Mouse (Mus musculus) CH12F3 (cell line): ENCODE results near the gene Tsen54.

Experiments used
- in situ Hi-C: fragments of 300-500 bp; cut with MboI; formaldehyde crosslinking; loops from 2 replicates; pipeline ENCODE4 v1.14.3; 2020; ENCODE audit warnings: low sequenced_read_pairs

Gene Tsen54

DNA sequence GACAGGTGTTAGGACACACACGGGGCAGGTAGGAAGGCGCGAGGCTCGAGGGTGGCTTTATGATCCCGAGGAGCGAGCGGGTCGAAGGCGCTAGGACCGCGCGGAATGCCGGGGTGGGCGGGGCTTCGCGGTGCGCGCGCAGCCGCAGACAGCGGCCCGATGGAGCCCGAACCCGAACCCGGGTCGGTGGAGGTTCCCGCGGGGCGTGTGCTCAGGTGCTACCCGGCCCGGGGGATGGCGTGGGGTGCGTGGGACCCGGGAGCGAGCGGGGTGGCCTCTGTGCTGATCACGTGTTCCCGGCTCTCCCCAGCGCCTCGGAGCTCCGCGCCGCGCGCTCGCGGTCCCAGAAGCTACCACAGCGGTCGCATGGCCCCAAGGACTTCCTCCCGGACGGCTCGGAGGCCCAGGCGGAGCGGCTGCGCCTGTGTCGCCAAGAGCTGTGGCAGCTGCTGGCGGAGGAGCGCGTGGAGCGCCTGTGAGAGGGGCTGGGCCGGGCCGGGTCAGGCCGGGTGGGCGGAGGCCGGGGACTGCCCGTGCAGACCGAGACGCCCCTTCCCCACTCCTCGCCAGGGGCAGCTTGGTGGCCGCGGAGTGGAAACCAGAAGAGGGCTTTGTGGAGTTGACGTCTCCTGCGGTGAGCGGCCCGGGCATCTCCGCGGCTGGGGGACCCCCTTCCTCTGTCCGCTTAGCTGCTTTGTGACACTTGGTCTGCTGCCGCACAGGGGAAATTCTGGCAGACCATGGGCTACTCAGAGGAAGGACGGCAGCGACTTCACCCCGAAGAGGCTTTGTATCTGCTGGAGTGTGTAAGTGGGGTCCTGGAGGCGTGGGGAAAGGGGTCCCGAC is at the start of gene Tsen54:
Tsen54 (plus strand) TSS at position 120 of the 846 bp plus-strand sequence.
- in situ Hi-C loops = no loop called here

DNA sequence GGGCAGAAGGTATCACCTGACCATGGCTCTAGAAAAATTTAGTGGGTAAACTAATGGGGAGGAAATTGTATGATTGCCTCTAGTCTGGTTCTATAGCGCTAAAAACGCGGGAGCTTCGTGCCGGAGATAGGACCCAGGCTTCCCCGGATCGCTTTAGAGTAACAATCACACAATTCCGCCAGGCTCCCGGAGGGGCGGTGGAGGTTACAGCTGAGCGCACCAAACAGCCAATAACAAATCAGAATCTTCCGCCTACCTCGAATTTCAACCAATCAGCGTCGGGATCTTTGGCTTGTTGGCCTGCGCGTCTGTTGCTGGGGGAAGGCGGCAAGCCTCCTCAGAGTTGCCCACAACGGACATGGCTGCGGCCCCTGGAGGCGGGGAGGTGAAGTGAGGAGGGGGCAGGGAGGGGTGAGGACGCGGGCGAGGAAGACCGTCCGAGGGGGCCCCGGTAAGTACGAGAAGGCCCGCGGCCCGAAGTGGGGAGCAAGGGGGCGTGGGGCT is 49.4 kb upstream of the Tsen54 start, which contains the start of gene Tmem94:
Tmem94 (plus strand) TSS at position 331 of the 504 bp plus-strand sequence.
- in situ Hi-C loops = no loop called here

DNA sequence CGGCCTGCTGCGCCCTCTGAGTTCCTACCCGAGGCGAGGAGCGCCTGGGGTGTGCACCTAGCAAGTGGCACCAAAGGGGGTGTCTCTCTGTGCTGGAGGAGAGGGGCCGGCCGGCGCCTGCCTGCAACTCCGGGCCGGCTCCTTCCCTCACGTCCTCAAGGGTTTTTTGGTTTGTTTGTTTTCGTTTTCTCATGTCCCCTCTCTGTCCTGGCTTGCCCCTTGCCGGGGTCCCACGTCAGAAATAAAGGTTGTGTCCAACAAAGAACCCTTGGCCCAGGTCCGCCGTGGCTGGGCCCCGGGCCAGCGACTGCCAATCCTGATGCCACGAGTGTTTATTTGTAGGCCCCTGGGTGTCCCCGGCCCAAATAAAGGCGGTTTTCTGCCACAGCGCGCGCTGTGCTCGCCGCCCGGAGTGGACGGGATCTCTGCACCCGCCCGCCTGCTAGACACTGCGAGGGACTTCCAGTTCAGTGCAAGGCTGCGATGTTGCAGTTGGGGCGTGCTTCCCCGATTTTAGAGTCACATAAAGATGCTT is 48.9 kb upstream of the Tsen54 start:
- in situ Hi-C loops = no loop called here

DNA sequence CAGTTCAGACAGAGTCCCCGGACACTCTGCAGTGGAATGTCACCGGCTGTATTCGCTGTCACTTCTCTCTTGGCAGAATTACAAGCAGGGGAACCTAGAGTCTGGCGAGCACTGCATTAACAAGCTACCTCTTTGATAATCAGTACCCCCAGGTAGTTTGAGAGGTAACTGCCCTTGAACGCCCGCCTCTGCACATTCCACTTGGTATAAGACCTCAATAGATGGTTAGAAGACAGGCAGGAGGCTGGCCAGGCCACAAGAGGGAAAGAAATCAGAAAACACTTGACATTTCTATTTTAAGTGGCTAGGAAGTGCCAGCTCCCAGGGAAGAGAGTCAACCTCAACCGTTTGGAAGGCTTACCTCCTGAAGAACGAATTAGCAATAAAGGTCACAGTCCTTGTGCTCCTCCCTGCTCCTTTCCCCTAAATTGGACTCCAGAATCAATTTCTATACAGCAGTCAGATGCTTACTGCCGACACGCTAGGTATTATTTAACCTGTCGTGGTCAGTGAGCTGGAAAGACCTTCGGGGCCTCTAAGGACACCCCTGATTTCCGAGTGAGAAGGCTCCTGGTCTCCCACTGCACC is 48.1 kb upstream of the Tsen54 start:
- in situ Hi-C loops = no loop called here

DNA sequence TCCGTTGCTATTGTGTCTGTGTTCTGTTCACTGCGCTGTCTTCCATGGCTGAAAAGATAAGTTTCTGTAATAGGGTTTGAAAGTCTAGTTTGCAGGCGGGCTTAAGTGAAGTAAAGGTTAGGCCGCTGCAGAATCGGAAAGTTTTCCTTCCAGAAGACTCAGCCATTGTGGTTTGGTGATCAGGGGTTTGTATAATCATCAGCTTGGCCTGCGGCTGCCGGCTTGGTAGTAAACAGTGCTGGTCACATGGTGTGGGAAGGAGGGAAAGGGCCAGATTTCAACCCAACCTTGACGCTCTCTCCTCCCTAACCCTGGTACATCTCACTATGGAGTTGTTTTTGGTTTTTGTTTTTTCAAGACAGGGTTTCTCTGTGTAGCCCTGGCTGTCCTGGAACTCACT is 47.5 kb upstream of the Tsen54 start:
- in situ Hi-C loops = no loop called here

DNA sequence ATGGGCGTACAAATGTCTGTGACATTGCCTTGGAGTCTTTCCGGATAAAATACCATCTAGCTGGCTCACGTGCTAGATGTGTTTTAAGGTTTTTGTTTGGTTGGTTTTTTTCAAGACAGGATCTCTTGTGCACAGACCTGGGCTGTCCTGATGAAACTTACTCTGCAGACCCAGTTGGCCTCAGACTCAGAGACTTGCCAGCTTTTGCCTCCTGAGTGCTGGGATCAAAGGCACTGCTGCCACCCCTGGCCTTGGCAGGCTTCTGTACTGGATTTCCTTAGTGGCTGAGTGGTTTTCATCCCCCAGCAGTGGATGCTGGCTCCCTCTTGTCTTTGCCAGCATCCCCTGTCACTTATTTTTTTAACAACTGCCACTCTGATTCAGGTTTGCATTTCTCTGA is 45.6 kb upstream of the Tsen54 start:
- in situ Hi-C loops = no loop called here

DNA sequence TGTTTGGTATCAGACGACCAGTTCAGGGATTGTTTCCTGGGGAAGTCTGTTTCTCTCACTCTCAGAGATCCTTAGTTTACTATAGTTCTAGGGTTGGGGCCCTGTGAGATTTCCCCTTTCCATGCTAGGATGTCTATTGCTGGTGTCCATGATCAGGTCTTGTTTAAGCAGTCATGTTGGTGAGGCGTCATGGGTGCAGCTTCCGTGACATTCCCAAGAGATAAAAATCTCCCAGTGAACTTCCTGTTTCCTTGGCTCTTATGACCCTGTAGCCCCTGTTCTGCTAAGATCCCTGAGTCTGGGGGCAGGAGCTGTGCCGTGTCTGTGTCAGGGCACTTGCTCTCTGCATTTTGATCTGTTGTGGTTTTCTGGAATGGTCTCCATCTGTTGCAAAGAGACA is 39.9 kb upstream of the Tsen54 start:
- in situ Hi-C loops = no loop called here

DNA sequence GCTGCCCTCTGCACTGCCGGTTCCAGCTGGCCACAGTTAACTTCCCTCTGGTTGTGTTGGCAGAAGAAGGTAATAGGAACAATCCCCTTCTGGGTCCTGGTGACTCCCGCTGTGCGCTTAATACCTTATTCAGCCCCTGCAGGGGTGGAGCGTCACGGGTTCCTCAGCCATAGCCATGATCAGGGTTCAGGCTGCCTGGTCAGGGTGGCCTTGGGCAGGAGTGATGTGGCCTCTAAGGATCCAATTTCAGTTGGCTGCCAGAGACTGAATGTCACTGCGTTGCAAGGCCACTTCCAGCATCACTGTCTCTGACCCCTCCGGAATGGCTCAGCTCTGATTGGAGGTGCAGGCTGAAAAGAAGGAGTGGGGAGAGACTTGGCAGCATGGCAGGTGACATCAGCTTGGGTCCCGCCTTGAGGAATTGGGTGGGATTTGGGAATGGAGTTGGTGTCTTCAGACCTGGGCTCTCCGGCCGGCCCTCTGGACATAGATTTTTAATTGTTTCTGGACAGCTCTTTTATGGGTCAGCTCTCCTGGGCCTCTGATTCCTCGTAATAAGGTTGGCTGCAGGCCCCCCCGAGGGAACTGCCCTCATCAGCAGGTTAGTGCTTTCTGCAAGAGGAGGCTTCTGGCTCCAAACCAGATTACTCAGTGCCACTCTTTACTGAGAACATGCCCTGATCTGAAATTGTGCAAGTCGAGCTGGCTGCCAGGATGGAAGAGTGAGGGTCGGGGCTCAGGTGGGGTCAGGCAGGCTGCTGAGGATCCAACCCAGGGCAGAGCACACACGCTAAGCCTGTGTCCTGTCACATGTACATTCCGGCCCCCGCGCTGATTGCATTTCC is 38.5 kb upstream of the Tsen54 start:
- in situ Hi-C loops = no loop called here

DNA sequence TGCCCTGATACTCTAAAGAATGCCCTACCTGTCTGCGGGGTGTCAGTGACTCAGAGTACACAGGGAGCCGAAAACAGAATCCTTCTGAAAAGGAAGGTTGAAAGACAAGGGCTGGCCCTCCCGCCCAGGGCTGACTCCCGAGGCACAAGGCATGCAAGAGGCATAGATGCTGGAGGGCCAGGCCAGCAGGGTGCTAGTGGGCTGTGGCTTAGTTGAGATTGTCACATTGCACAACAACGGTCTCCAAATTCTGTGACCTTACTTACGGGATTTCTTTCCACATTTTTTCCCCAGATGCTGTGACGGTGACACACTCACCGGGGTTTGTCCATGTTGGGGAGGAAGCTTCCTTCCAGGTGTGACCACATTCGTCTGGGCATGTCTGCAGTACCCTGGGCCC is 37.6 kb upstream of the Tsen54 start:
- in situ Hi-C loops = no loop called here

DNA sequence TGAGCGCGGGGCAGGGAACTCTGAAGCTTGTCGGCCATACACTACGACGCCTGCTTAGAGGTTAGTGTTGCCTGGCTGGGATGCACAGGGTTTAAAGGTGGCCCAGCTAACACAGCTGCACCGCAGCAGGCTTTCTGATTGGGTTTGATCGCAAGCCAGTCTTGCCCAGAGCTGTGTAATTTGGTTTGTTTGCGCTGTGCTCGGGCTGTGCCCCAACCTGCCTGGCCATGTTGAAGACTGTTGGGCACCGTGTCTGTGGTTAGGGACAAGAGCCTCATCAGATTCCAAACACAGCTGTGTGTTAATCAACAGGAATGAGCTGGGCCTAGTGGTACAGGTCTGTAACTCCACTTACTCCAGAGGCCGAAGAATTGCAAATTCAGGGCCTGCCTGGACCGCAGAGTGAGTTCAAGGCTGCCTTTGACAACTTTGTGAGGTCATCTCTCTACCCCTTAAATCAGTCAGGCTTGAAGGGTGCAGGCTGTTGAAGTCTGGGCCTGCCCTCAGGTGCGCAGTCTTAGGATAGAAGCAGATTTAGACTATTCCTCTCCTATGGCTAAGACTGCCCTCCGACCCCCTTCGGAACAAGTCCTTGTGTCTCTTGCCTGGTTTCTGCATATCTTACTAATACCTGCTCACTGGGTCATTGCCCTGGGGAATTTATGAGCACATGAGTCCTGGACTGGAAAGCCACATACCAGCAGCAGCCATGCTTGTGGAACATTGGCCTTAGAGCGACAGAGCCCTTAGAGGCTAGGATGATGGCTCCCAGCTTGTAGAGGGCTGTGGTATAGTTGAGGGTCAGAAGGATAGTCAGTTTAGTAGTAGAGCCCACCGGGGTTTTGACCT is 36.8 kb upstream of the Tsen54 start:
- in situ Hi-C loops = no loop called here

DNA sequence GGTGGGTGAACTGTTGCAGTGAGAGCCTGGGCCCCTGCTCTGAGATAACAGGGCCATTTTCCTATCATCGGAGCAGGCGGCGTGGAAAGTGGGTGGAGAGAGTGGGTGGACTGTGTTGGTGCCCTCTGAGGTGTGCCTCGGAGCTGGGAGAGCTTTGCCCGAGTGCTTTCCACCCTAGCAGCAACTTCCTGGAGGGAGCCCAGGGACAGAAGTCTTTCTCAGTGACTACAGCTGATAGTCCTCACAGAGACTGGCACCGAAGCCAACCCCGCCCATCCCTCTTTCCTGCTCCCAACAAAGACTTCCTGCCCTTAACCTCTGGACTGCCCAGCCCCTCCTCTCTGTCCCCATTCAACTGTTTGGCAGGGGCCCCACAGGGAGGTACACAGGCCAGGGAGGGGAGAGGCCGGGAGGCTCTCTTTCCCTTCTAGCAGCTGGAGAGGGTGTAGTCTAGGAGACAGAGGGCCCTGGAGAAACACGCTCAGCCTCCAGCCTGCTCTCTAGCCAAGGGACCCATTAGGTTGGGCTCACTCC is 35.4 kb upstream of the Tsen54 start:
- in situ Hi-C loops = no loop called here

DNA sequence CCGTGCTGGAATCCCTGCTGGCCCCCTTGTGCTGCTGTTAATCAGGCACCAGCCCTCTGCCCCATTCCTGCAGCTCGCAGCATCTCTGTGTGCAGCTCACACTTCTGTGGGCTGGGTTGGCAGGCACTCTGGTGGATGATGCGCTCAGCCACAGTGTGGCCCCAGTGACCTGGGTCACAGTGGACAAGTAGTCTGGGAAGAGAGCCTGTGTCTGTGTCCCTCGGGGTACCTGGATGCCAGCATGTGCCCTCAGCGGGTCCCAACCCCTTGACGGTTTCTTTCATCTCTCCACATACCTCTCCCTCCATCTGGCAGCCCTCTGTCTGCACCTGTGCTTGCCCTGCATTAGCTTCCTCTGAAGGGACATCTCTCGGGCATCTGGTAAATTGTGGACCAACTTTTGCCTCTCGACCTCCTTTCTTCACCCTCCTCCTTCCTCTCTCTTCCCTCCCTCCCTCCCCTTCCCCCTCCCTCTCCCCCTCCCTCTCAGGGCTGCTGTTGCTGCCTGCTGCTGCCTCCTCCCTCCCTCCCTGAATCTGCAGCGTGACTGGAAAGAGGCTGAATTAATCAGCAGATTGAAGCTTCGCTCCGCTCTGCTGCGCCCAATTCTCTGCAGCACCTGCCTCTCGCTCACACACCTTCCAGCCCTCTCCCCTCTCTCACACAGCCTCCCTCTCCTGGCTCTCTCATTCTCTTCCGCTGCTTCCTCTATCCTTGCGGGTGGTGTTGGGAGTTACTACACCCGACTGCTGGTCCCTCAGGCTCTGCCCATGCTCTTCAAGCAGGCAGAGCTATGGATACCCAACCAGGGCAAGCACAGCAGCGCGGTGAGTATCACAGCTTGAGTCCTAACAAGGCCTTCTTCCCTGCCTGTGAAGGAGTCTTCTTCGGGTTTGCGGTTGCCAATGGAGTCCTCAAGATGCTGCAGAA is 34.1 kb upstream of the Tsen54 start:
- in situ Hi-C loops = no loop called here

DNA sequence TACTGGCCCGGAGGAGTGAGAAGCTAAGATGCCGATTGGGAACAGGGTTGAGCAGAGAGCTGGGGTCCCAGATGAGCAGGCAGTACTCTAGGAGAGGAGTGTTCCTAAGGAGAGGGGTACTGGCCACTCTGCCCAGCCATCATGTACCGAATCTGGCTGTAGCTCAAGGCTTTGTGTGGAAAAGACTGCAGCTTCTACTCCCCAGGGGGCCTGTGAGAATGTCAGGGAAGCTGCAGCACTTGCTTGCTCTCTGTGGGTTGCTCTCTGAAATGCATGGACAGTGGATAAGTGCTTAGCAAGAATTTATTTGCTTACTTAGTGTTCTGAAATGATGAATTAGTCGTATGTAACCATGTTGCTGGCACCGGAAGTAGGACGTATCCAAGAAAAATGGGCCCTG is 28.1 kb upstream of the Tsen54 start:
- in situ Hi-C loops = no loop called here

DNA sequence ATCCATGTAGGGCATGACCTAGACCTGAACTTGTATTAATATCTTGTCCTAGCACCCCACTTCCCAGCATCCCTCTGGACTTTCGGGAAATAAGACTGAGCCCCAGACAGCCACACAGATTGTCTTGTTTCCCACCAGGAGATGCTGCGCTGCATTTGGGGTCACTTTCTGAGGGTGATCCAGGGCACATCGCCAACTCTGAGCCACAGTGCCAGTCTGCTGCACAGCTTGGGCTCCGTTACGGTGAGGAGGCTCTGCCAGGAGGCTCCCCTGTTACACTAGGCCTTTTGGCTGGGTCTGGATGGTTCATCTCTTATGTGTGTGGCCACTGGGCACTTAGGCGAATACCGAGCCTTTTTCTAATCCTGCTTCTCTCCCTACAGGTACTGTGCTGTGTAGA is 24.7 kb upstream of the Tsen54 start:
- in situ Hi-C loops = no loop called here

DNA sequence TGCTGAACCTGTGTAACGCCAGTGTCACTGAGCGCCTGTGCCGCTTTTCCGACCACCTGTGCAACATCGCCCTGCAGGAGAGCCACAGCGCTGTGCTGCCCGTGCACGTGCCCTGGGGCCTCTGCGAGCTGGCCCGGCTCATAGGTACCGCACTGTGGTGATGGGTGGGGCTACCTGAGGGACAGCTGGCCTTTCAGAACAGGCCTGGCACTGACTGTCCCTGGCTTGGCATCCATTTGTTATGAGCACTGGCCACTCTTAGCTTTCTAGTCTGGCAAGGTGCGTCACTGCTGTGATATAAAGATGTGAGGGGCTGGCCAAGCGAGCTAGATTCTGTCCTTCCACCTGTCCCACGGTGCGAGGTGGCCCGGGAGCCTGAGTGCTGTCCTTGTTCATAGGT is 22.6 kb upstream of the Tsen54 start:
- in situ Hi-C loops = no loop called here

DNA sequence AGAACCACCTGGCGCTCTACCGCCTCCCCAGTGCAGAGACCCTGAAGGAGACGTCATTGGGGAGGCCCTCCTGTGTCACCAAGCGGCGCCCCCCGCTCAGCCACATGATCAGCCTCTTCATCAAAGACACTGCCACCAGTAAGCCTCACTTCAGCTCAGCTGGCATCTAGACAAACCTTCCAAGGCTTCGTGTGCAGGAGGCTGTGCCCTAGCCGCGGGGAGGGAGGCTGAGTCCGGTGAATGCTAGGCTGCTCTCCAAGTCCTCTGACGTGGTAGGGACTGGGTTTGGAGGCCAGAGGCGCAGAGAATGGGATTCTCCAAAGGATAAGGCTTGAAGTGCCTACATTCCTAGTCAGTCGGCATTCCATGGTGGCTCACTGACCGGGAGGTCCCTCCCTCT is 22.2 kb upstream of the Tsen54 start:
- in situ Hi-C loops = no loop called here

DNA sequence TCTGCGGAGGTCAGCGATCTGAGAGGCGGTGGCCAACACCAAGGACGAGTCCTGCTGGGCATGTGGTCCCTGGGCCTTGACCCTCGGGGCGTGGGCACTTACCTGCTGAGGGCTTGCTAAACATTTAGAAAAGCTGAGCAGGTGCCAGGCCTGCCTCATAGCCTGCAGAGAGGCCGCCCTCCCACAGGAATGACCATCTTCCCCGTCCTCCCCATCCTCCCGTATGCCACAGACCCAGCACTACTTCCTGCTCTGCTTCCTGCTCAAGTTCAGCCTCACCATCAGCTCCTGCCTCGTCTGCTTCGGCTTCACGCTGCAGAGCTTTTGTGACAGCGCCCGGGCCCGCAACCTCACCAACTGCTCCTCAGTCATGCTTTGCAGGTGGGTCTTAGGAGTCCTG is 17.6 kb upstream of the Tsen54 start:
- in situ Hi-C loops = no loop called here

DNA sequence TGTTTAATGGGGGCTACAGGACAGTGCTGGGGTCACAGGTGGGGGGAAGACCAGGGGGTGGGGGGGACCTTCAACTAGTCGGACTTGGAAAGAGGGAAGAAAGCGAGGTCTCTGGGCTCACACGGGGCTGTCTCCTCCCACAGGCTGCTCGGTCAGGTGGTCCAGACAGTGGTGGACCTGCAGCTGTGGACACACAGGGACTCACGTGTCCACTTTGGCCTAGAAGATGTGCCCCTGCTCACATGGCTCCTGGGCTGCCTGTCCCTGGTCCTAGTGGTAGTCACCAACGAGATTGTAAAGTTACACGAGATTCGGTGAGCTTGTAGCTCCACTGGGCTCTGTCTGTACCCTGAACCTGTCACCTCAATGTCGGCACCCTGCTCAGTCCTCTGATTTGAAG is 16.9 kb upstream of the Tsen54 start:
- in situ Hi-C loops = no loop called here

DNA sequence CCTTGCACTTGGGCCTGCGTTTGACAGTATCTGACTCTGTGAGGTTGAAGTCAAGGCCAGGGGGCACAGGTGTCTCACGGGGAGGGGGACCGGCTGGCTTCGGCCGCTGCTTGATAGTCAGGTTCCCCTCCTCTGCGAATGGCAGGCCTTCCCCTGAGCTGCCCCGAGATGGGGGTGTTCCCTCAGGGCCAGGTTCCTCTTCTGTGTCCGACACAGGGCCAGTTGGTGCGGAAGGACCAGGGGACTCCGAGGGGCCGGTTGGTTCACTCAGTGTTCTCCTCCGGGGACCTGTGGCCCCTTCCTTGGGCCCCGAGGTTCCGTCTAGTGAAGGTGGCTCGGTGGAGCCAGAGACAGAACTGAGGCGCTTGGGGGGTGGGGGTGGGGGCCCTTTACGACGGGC is 13.5 kb upstream of the Tsen54 start:
- in situ Hi-C loops = no loop called here
